Mouse (Mus musculus) heart, embryonic 12.5 days (tissue): ENCODE data around the gene Mdga1. TPM values are rescaled to one million over a fixed set of nuclear protein-coding genes. Genes with fewer than 3 reads are reported as not detected.
A peak's percentile ranks its signal among the peaks of the same experiment; 100 is the strongest.

Experiments used
- ATAC-seq: fragments of 200-750 bp; cut with Nextera tagmentation; 2 replicates; pipeline ENCODE4 v1.8.0; 2017; ENCODE audit warnings: moderate TSS enrichment, moderate library complexity; ENCODE audit not compliant: insufficient number of reproducible peaks, low FRiP score
- H3K27ac ChIP-seq: fragments of 300-500 bp; sonication (generic); 2 replicates; pipeline ENCODE4 v1.5.1; 2016; ENCODE audit warnings: mild to moderate bottlenecking, moderate library complexity; ENCODE audit not compliant: poor library complexity, severe bottlenecking
- H3K27me3 ChIP-seq: fragments of 300-500 bp; sonication (generic); replicated peaks from 2 replicates; pipeline ENCODE4 v1.6.1; 2016; ENCODE audit warnings: mild to moderate bottlenecking, moderate library complexity
- H3K36me3 ChIP-seq: fragments of 300-500 bp; sonication (generic); 2 replicates; pipeline ENCODE4 v1.6.1; 2016; ENCODE audit warnings: mild to moderate bottlenecking, moderate library complexity
- H3K4me1 ChIP-seq: fragments of 300-500 bp; sonication (generic); replicated peaks from 2 replicates; pipeline ENCODE4 v1.6.1; 2016; ENCODE audit warnings: mild to moderate bottlenecking
- H3K4me2 ChIP-seq: fragments of 300-500 bp; sonication (generic); 2 replicates; pipeline ENCODE4 v1.6.1; 2016; ENCODE audit warnings: mild to moderate bottlenecking, moderate library complexity
- H3K4me3 ChIP-seq: fragments of 300-500 bp; sonication (generic); 2 replicates; pipeline ENCODE4 v1.5.1; 2016; ENCODE audit warnings: mild to moderate bottlenecking
- H3K9ac ChIP-seq: fragments of 300-500 bp; sonication (generic); 2 replicates; pipeline ENCODE4 v1.6.1; 2016; ENCODE audit warnings: mild to moderate bottlenecking, moderate library complexity
- H3K9me3 ChIP-seq: fragments of 300-500 bp; sonication (generic); replicated peaks from 2 replicates; pipeline ENCODE4 v1.6.1; 2016; ENCODE audit warnings: mild to moderate bottlenecking, moderate library complexity
- WGBS: fragments of 180-500 bp; shearing (Covaris S2); methylation state at CpG from one replicate; pipeline ENCODE4 v1.1.7; 2016; 5-methylcytosine and 5-hydroxymethylcytosine counted together
- polyA plus RNA-seq: library from polyadenylated mRNA; unstranded; fragments of >200 nt; fragmentation: Nextera tagmentation; extraction: Ambion mirVana; gene quantifications from 2 replicates; pipeline ENCODE4 v1.2.1, GENCODE M21; 2016

Mdga1 gene
- polyA plus RNA-seq, 1 experiment from 2014 or later: 3.9 TPM

DNA sequence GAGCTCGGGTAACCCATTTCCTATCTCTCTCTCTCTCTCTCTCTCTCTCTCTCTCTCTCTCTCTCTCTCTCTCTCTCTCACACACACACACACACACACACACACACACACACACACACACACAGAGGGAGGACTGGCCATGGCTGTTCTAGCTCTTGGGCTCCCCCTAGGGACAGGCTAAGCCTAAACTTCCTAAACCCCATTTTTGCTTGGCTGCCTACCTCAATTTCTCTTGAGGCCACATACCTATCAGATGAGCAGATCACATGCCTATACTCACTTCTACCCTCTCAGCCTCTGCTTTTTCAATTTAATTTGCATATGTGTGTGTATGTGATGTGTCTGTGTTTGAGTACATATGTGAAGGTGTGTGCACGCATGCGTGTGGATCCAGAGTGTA, 111.1 kb downstream of the Mdga1 start:
- peaks cover 15% of the 10 kb centered on the region for H3K4me1 ChIP-seq
- no peak for ATAC-seq
- H3K27me3 ChIP-seq: peaks cover 16% of the 10 kb centered on the region; the same call in 1 of the 2 replicates
- H3K9me3 ChIP-seq: no peaks in the 10 kb centered on the region
- H3K9ac ChIP-seq: no peak overlapping the region
- H3K4me2 ChIP-seq: no peak overlapping the region
- 86% methylated on average over 3 of the region's 3 CpGs for whole genome bisulfite sequencing
- no peak overlapping the region for H3K27ac ChIP-seq
- no peak overlapping the region for H3K4me3 ChIP-seq
- H3K36me3 ChIP-seq: no peaks in the 10 kb centered on the region

DNA sequence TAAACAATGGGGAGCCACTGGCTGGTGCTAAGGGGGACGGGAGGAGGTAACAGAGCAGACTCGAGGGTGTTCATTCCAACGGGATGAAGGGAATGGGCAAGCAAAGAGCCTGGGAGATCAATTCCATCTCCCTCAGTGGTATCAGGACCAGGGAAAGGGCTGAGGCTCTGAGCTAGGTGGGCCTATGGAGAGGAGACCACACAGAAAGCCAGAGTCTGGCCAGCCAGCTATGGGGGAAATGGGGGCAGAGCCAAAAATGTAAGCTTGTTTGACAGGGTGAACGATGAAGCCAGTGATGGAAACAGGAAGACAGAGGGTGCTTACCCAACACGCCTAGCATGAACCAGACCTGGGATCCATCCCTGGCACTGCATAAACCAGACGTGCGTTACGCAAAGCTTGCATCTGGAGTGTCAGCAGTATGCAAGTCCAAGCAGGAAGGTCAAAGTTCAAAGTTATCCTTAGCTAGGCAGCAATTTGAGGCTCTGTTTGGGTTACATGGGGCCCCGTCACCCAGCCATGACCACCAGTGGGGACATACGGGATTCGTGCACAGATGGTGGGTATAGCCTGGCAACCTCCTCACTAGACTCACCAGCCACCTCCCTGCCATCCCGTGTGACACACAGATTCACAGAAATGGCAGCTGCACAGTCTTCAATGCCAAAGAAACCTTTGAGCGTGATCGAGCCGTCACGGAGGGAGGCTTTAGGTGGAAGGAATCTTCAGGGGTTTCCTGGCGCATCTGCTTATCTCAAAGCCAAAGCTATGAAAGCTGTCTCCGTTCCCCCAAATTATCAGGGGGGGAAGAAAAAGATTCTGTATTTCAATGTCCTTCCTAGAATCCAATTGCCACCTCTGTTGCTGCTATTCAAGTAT, 113.9 kb downstream of the Mdga1 start:
- no peak for ATAC-seq
- H3K36me3 ChIP-seq: no peaks in the 10 kb centered on the region
- no peak overlapping the region for H3K4me2 ChIP-seq
- H3K9me3 ChIP-seq: no peaks in the 10 kb centered on the region
- H3K27ac ChIP-seq: no peak overlapping the region
- no peak overlapping the region for H3K9ac ChIP-seq
- peaks cover 28% of the 10 kb centered on the region for H3K27me3 ChIP-seq
- H3K4me1 ChIP-seq: peaks cover 27% of the 10 kb centered on the region
- no peak overlapping the region for H3K4me3 ChIP-seq
- 69% methylated on average over 18 of the region's 18 CpGs for WGBS

DNA sequence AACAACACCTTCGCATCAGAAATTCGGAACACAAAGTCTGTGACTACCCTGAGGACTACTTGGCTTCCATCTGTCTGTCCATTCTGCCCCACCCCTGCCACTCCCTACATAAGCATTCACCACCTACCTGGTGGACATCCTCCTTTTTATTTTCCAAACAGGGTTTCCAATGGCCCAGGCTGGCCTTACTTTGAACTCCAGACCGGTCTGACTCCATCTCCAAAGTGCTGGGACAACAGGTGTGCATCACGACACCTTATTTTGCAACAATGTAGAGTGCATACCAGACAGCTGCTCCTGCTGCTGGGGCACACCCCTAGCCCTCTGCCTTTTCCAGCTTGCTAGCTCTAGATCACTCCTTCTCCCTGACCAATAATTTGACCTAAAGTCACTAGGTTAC, 115.1 kb downstream of the Mdga1 start:
- Histone ChIP-seq H3K4me1 (peaks cover 23% of the 10 kb centered on the region), H3K9me3 (no peaks in the 10 kb centered on the region), H3K9ac (no peak overlapping the region), H3K4me3 (no peak overlapping the region), H3K36me3 (no peaks in the 10 kb centered on the region), H3K27ac (no peak overlapping the region), H3K27me3 (peaks cover 30% of the 10 kb centered on the region), H3K4me2 (no peak overlapping the region)
- ATAC-seq: no peak
- 84% methylated on average over 4 of the region's 4 CpGs for WGBS

DNA sequence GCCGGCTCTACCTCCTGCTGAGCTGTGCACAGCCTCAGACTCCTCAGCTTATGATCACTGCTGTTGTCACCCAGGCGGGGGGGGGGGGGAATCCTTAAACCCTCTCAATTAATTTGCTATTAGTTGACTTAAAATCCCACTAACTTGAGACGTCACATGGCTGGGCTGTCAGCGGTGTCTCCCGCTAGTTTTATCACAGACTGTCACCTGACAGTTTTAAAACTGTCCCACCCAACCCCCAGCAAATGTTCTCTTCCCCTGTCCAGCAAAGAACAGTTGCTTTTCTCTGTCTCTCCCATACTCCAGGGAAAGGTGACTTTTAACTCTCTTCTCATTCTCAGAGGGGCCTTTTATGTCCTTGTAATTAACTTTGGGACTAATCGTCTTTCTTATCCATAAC, 115.5 kb downstream of the Mdga1 start:
- no peak overlapping the region for H3K4me2 ChIP-seq
- 49% methylated on average over 6 of the region's 6 CpGs for whole genome bisulfite sequencing
- H3K27ac ChIP-seq: no peak overlapping the region
- H3K4me3 ChIP-seq: no peak overlapping the region
- no peak for ATAC-seq
- no peaks in the 10 kb centered on the region for H3K9me3 ChIP-seq
- no peaks in the 10 kb centered on the region for H3K36me3 ChIP-seq
- H3K9ac ChIP-seq: no peak overlapping the region
- peaks cover 34% of the 10 kb centered on the region for H3K27me3 ChIP-seq
- H3K4me1 ChIP-seq: peaks cover 19% of the 10 kb centered on the region

DNA sequence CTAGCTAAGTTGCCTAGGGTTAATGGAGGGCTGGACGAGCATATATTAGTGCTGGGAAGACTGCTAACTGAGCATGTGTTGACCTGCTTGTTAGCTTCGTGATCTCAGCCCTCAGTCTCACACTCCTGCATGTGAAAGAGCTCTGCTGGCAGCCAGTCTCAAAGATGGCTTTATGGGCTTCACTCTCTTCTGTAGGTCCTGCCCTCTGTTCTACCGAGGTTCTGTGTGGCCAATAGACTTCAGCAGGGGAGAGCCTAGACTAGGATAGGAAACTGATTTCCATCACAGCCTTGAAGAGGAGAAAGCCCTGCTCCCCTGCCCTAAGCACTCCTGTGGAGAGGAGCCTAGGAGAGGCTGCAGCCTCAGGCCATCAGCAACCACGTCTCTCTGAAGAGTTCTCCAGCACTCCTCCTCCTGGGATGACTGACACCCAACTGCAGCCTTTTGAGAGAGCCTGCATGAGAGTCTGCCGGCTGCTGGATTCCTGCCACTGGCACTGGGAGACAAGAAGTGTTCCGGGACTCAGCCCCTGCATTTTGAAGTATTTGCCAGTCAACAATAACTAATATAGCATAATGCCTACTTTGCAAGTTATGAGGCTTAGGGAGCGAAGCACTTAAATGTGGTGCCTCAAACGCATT, 116.9 kb downstream of the Mdga1 start:
- H3K27me3 ChIP-seq: peaks cover 38% of the 10 kb centered on the region
- H3K9ac ChIP-seq: no peak overlapping the region
- H3K27ac ChIP-seq: no peak overlapping the region
- ATAC-seq: no peak
- H3K4me2 ChIP-seq: 0 out of 2 replicates have a peak overlapping the region, but pooled peaks have one; percentile 14
- no peaks in the 10 kb centered on the region for H3K36me3 ChIP-seq
- H3K9me3 ChIP-seq: no peaks in the 10 kb centered on the region
- 42% methylated on average over 8 of the region's 8 CpGs for WGBS
- peaks cover 18% of the 10 kb centered on the region for H3K4me1 ChIP-seq
- H3K4me3 ChIP-seq: no peak overlapping the region

DNA sequence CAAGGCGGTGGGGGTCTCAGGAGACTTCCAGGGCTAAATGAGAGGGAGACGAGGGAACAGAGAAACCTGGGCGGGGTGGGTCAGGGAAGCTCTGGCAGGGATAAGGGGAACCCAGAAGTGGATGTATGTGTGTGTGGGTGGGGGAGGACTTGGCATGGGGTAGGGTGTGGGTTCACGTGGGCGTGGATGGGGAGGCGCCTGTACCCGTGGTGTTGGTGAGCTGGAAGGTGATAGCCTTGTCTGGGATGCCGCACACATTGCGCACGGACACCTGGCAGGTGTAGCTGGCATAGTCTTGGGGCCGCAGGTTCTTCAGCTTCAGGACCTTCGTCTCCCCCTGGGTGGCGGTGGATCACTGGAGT, 120.5 kb downstream of the Mdga1 start:
- ATAC-seq: no peak
- H3K36me3 ChIP-seq: no peaks in the 10 kb centered on the region
- H3K4me2 ChIP-seq: no peak overlapping the region
- H3K9me3 ChIP-seq: no peaks in the 10 kb centered on the region
- peaks cover 25% of the 10 kb centered on the region for H3K27me3 ChIP-seq
- 69% methylated on average over 13 of the region's 13 CpGs for WGBS
- no peak overlapping the region for H3K9ac ChIP-seq
- H3K4me3 ChIP-seq: no peak overlapping the region
- peaks cover 20% of the 10 kb centered on the region for H3K4me1 ChIP-seq
- H3K27ac ChIP-seq: no peak overlapping the region

DNA sequence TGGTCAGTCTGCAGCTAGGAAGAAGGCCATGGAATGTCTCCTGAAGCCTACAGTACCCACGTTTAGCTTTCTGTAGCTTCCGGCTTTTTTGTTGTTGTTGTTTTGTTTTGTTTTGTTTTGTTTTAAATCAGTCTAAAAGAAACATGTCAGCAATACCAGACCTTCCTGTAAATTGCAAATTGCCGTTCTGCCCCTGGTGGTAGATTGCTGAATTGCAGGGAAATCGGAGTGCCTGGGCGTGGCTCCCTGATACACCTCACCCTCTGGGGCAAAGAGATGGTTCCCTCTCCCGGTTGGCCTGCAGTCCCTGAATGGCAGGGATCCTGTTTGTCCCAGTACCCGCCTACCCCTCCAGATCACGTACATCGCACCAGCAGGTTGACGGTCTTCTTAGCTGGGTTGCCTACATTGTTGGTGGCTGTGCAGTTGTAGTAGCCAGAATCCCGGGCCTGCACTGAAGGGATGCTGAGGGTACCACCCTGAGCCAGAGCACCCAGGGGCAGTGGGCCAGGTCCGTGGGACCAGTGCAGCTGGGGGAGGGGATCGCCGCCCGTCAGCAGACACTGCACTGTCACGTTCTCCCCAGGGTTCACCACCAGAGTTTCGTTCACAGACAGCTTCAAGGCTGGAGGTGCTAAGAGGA, 121.0 kb downstream of the Mdga1 start:
- WGBS: 26% methylated on average over 17 of the region's 17 CpGs
- Histone ChIP-seq H3K27ac (no peak overlapping the region), H3K9ac (no peak overlapping the region), H3K4me2 (no peak overlapping the region), H3K4me3 (no peak overlapping the region), H3K9me3 (no peaks in the 10 kb centered on the region), H3K4me1 (peaks cover 20% of the 10 kb centered on the region), H3K27me3 (peaks cover 25% of the 10 kb centered on the region), H3K36me3 (no peaks in the 10 kb centered on the region)
- no peak for ATAC-seq

DNA sequence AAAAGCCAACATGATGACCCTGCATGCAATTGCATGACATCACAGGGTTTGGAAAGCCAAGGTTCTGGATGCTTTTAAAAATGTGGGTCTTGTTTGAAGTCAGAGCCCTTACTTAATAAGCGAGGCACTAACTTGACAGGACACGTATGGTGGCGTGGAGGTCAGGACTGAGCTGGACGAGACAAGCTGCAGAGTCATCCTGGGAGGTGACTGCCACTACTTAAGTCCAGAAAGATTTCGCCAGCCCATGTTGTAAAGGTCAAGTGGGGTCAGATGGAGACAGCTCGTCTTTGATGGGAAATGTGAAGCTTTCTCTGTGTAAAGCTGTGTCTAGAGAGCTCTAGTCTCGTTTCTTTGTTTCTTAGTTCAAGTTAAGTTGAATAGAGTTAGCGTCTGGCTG, 122.6 kb downstream of the Mdga1 start:
- H3K4me3 ChIP-seq: no peak overlapping the region
- no peak overlapping the region for H3K9ac ChIP-seq
- 48% methylated on average over 8 of the region's 8 CpGs for WGBS
- H3K4me2 ChIP-seq: no peak overlapping the region
- peaks cover 11% of the 10 kb centered on the region; the same call in 1 of the 2 replicates for H3K4me1 ChIP-seq
- no peak for ATAC-seq
- H3K36me3 ChIP-seq: no peaks in the 10 kb centered on the region
- peaks cover 35% of the 10 kb centered on the region for H3K27me3 ChIP-seq
- no peak overlapping the region for H3K27ac ChIP-seq
- no peaks in the 10 kb centered on the region for H3K9me3 ChIP-seq

DNA sequence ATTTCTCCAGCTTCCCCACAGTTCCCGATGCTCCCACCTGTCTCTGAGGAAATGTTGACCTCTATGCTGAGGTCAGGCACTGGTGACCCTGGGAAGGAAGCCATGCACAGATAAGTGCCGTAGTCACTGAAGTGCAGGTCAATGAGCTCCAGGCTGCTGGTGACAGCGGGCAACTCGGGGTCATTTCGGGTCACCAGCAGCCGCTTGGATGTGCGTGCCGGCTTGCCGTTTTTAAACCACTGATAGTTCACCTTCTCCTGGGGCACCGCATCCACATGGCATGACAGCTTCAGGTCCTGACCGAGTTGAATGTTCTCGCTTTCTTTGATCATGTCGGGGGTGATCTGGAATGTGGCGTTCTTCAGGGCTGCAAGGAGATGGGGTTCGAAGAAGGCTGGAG, 123.6 kb downstream of the Mdga1 start:
- WGBS: 35% methylated on average over 15 of the region's 15 CpGs
- no peak overlapping the region for H3K4me3 ChIP-seq
- H3K36me3 ChIP-seq: no peaks in the 10 kb centered on the region
- H3K9ac ChIP-seq: no peak overlapping the region
- ATAC-seq: no peak
- no peak overlapping the region for H3K27ac ChIP-seq
- H3K27me3 ChIP-seq: peaks cover 29% of the 10 kb centered on the region
- peaks cover 20% of the 10 kb centered on the region; the same call in 1 of the 2 replicates for H3K4me1 ChIP-seq
- H3K9me3 ChIP-seq: no peaks in the 10 kb centered on the region
- no peak overlapping the region for H3K4me2 ChIP-seq

DNA sequence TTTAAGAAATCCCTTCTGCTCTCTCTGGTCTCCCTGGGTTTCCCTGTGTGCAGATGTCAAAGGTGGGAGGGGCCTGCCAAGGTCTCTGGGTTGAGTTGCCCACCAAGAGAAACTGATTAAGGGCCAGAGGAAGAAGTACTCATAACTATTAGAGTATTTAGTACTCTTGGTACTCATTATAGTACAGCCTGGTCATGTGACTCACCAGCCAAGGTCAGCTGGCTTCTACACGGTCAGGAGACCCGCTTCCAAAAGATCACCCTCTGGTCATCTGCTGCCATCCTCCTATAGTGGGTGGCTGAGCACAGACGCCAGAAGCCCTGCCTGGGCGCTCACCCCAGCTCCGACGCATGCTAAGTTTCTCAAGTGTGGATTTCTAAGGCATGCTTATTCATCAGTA, 124.9 kb downstream of the Mdga1 start:
- H3K4me1 ChIP-seq: peaks cover 22% of the 10 kb centered on the region; the same call in 1 of the 2 replicates

GRCm38 (mm10) chr17:29843419-29844162, 126.3 kb downstream of the Mdga1 start:
- no peak overlapping the region for H3K27ac ChIP-seq
- no peak overlapping the region for H3K4me2 ChIP-seq
- H3K27me3 ChIP-seq: peaks cover 18% of the 10 kb centered on the region
- WGBS: 85% methylated on average over 7 of the region's 7 CpGs
- no peak for ATAC-seq
- no peak overlapping the region for H3K4me3 ChIP-seq
- no peak overlapping the region for H3K9ac ChIP-seq
- H3K4me1 ChIP-seq: peaks cover 22% of the 10 kb centered on the region; the same call in 1 of the 2 replicates
- no peaks in the 10 kb centered on the region for H3K9me3 ChIP-seq
- no peaks in the 10 kb centered on the region for H3K36me3 ChIP-seq

More for the DNA sequence above, 124.9 kb downstream of the Mdga1 start:
- Histone ChIP-seq H3K4me2 (no peak overlapping the region), H3K27me3 (peaks cover 28% of the 10 kb centered on the region), H3K4me3 (no peak overlapping the region), H3K9ac (no peak overlapping the region), H3K36me3 (no peaks in the 10 kb centered on the region), H3K27ac (no peak overlapping the region), H3K9me3 (no peaks in the 10 kb centered on the region)
- 80% methylated on average over 6 of the region's 6 CpGs for WGBS
- no peak for ATAC-seq
